Mouse (Mus musculus): ENCODE results near the gene Snx1. TPM values are rescaled to one million over a fixed set of nuclear protein-coding genes. Genes with fewer than 3 reads are reported as not detected.
A peak's percentile ranks its signal among the peaks of the same experiment; 100 is the strongest.

Gene Snx1
- polyA plus RNA-seq, 1 experiment = 76.7 TPM

GRCm38 (mm10) chr9:66068056-66068455 is 58.3 kb downstream of the Snx1 start:
- Histone ChIP-seq H3K36me3 (ENCODE audit: control insufficient read depth, insufficient read depth, low read length) (no peaks in the 10 kb centered on the region; the same call in 1 of the 2 replicates), H3K27ac (ENCODE audit: insufficient read depth, low read depth, low read length) (no peak overlapping the region), H3K4me3 (ENCODE audit: insufficient read depth, low read depth, low read length) (no peak overlapping the region), H3K4me1 (ENCODE audit: control insufficient read depth, insufficient read depth, low read length) (no peaks in the 10 kb centered on the region), H3K27me3 (replicated peaks; ENCODE audit: control insufficient read depth, insufficient read depth, low read length) (no peaks in the 10 kb centered on the region)
- no peak for DNase-seq
- no peak for TF ChIP-seq POLR2A (IDR thresholded peaks at IDR 0.05; ENCODE audit: low read depth, low read length)
- TF ChIP-seq CTCF (conservative IDR thresholded peaks at IDR 0.05; ENCODE audit: insufficient read depth, insufficient read length, low read depth, low read length) = no peak
- WGBS = 82% methylated on average over 4 of the region's 4 CpGs

- Histone ChIP-seq H3K27ac (ENCODE audit: insufficient read depth, low read depth, low read length) (no peak overlapping the region), H3K4me3 (ENCODE audit: insufficient read depth, low read depth, low read length) (no peak overlapping the region), H3K4me1 (ENCODE audit: control insufficient read depth, insufficient read depth, low read length) (no peaks in the 10 kb centered on the region), H3K36me3 (ENCODE audit: control insufficient read depth, insufficient read depth, low read length) (no peaks in the 10 kb centered on the region; the same call in 1 of the 2 replicates), H3K27me3 (replicated peaks; ENCODE audit: control insufficient read depth, insufficient read depth, low read length) (no peaks in the 10 kb centered on the region)
- WGBS = 37% methylated on average over 5 of the region's 5 CpGs
- TF ChIP-seq CTCF (conservative IDR thresholded peaks at IDR 0.05; ENCODE audit: insufficient read depth, insufficient read length, low read depth, low read length) (peak; percentile 75), POLR2A (IDR thresholded peaks at IDR 0.05; ENCODE audit: low read depth, low read length) (no peak)
- DNase-seq = peak; percentile 64
These were observed 58.8 kb downstream of the Snx1 start for GRCm38 (mm10) chr9:66067542-66067941.

- Histone ChIP-seq H3K27me3 (replicated peaks; ENCODE audit: control insufficient read depth, insufficient read depth, low read length) (no peaks in the 10 kb centered on the region), H3K4me3 (ENCODE audit: insufficient read depth, low read depth, low read length) (no peak overlapping the region), H3K27ac (ENCODE audit: insufficient read depth, low read depth, low read length) (no peak overlapping the region), H3K4me1 (ENCODE audit: control insufficient read depth, insufficient read depth, low read length) (no peaks in the 10 kb centered on the region), H3K36me3 (ENCODE audit: control insufficient read depth, insufficient read depth, low read length) (no peaks in the 10 kb centered on the region; the same call in 1 of the 2 replicates)
- no peak for TF ChIP-seq CTCF (conservative IDR thresholded peaks at IDR 0.05; ENCODE audit: insufficient read depth, insufficient read length, low read depth, low read length)
- no peak for TF ChIP-seq POLR2A (IDR thresholded peaks at IDR 0.05; ENCODE audit: low read depth, low read length)
- DNase-seq = no peak
- 92% methylated on average over 3 of the region's 3 CpGs for WGBS
These were observed 59.6 kb downstream of the Snx1 start for GRCm38 (mm10) chr9:66066791-66067190.

- Histone ChIP-seq H3K27me3 (replicated peaks; ENCODE audit: control insufficient read depth, insufficient read depth, low read length) (no peaks in the 10 kb centered on the region), H3K4me3 (ENCODE audit: insufficient read depth, low read depth, low read length) (no peak overlapping the region), H3K36me3 (ENCODE audit: control insufficient read depth, insufficient read depth, low read length) (no peaks in the 10 kb centered on the region; the same call in 1 of the 2 replicates), H3K4me1 (ENCODE audit: control insufficient read depth, insufficient read depth, low read length) (peaks cover 7% of the 10 kb centered on the region; the same call in 1 of the 2 replicates), H3K27ac (ENCODE audit: insufficient read depth, low read depth, low read length) (no peak overlapping the region)
- no peak for DNase-seq
- TF ChIP-seq POLR2A (IDR thresholded peaks at IDR 0.05; ENCODE audit: low read depth, low read length) = no peak
- TF ChIP-seq CTCF (conservative IDR thresholded peaks at IDR 0.05; ENCODE audit: insufficient read depth, insufficient read length, low read depth, low read length) = no peak
- 95% methylated on average over 11 of the region's 11 CpGs for WGBS
These were observed 62.1 kb downstream of the Snx1 start for GRCm38 (mm10) chr9:66064316-66064715.

GRCm38 (mm10) chr9:66063446-66063845 is 62.9 kb downstream of the Snx1 start:
- 94% methylated on average over 3 of the region's 3 CpGs for WGBS
- no peak overlapping the region for H3K27ac ChIP-seq (ENCODE audit: insufficient read depth, low read depth, low read length)
- no peaks in the 10 kb centered on the region; the same call in 1 of the 2 replicates for H3K36me3 ChIP-seq (ENCODE audit: control insufficient read depth, insufficient read depth, low read length)
- no peak overlapping the region for H3K4me3 ChIP-seq (ENCODE audit: insufficient read depth, low read depth, low read length)
- TF ChIP-seq CTCF (conservative IDR thresholded peaks at IDR 0.05; ENCODE audit: insufficient read depth, insufficient read length, low read depth, low read length) = no peak
- TF ChIP-seq POLR2A (IDR thresholded peaks at IDR 0.05; ENCODE audit: low read depth, low read length) = no peak
- H3K27me3 ChIP-seq (replicated peaks; ENCODE audit: control insufficient read depth, insufficient read depth, low read length) = no peaks in the 10 kb centered on the region
- H3K4me1 ChIP-seq (ENCODE audit: control insufficient read depth, insufficient read depth, low read length) = peaks cover 7% of the 10 kb centered on the region; the same call in 1 of the 2 replicates
- DNase-seq = no peak

- H3K27ac ChIP-seq (ENCODE audit: insufficient read depth, low read depth, low read length) = no peak overlapping the region
- 71% methylated on average over 3 of the region's 3 CpGs for WGBS
These were observed 64.7 kb downstream of the Snx1 start for GRCm38 (mm10) chr9:66061656-66062055.

GRCm38 (mm10) chr9:66060986-66061385 is 65.4 kb downstream of the Snx1 start:
- no peak for DNase-seq

More at GRCm38 (mm10) chr9:66061656-66062055, 64.7 kb downstream of the Snx1 start:
- Histone ChIP-seq H3K27me3 (replicated peaks; ENCODE audit: control insufficient read depth, insufficient read depth, low read length) (no peaks in the 10 kb centered on the region), H3K4me1 (ENCODE audit: control insufficient read depth, insufficient read depth, low read length) (peaks cover 7% of the 10 kb centered on the region; the same call in 1 of the 2 replicates), H3K36me3 (ENCODE audit: control insufficient read depth, insufficient read depth, low read length) (no peaks in the 10 kb centered on the region; the same call in 1 of the 2 replicates), H3K4me3 (ENCODE audit: insufficient read depth, low read depth, low read length) (no peak overlapping the region)
- TF ChIP-seq POLR2A (IDR thresholded peaks at IDR 0.05; ENCODE audit: low read depth, low read length) (no peak), CTCF (conservative IDR thresholded peaks at IDR 0.05; ENCODE audit: insufficient read depth, insufficient read length, low read depth, low read length) (no peak)
- no peak for DNase-seq

More at GRCm38 (mm10) chr9:66060986-66061385, 65.4 kb downstream of the Snx1 start:
- Histone ChIP-seq H3K4me1 (ENCODE audit: control insufficient read depth, insufficient read depth, low read length) (peaks cover 7% of the 10 kb centered on the region; the same call in 1 of the 2 replicates), H3K27me3 (replicated peaks; ENCODE audit: control insufficient read depth, insufficient read depth, low read length) (no peaks in the 10 kb centered on the region), H3K36me3 (ENCODE audit: control insufficient read depth, insufficient read depth, low read length) (no peaks in the 10 kb centered on the region), H3K4me3 (ENCODE audit: insufficient read depth, low read depth, low read length) (peak overlapping the region; percentile 89), H3K27ac (ENCODE audit: insufficient read depth, low read depth, low read length) (no peak overlapping the region)
- 10% methylated on average over 4 of the region's 4 CpGs for WGBS
- no peak for TF ChIP-seq POLR2A (IDR thresholded peaks at IDR 0.05; ENCODE audit: low read depth, low read length)
- no peak for TF ChIP-seq CTCF (conservative IDR thresholded peaks at IDR 0.05; ENCODE audit: insufficient read depth, insufficient read length, low read depth, low read length)

Data from kidney, adult 2 months (tissue).